Comparison of ENCODE assay signal across 12 mouse cellular contexts in genomic region chr15:101336474-101337174, GRCm38 (mm10). TPM values are rescaled to one million over a fixed set of nuclear protein-coding genes. Genes with fewer than 3 reads are reported as not detected.
DNase-seq lines count a peak whose midpoint lies in the region; ATAC-seq and TF ChIP-seq lines count a peak whose summit lies in the region.
"Had no signal": no experiment of that assay in that cellular context is flagged by ENCODE, and none has a peak within 500 bp of the region (broad histone marks: within the 10 kb centered on the region; RNA-seq: fewer than 3 reads in every experiment).

No protein-coding gene starts in this region.

- TF ChIP-seq EP300 in heart, postnatal 0 days (IDR thresholded peaks at IDR 0.05; ENCODE audit: low read depth), result no peak

- H3K9me3 ChIP-seq in heart, postnatal 0 days (replicated peaks; ENCODE audit: control insufficient read depth, low read length), result no peaks in the 10 kb centered on the region
- no peaks in the 10 kb centered on the region for H3K9me3 ChIP-seq in liver, embryonic 16.5 days (replicated peaks; ENCODE audit: control insufficient read depth, low read length)

- peak overlapping the region; percentile 48 for H3K27ac ChIP-seq in heart, postnatal 0 days (ENCODE audit: low read depth)
- H3K27ac ChIP-seq in liver, embryonic 16.5 days (ENCODE audit: low read length), result no peak overlapping the region
- H3K27ac ChIP-seq in thymus, adult 2 months (ENCODE audit: control insufficient read depth, insufficient read depth, low read length), result no peak overlapping the region

- peak; percentile 28 for ATAC-seq in heart, postnatal 0 days (ENCODE audit: insufficient read depth, low read depth)
- ATAC-seq in liver, embryonic 16.5 days (ENCODE audit: low read depth), result peak; percentile 47
- ATAC-seq: hindbrain, embryonic 16.5 days; Patski had no signal

- DNase-seq in kidney, adult 18-20 months, result peak; percentile 43
- no peak for DNase-seq in kidney, postnatal 4 days
- no peak for DNase-seq in heart, postnatal 0 days (ENCODE audit: low spot score)
- DNase-seq in urinary bladder, postnatal 36 days (ENCODE audit: low spot score in 2 of 2), result peak; percentile 80 to 84
- no peak for DNase-seq in thymus, postnatal 0 days (ENCODE audit: low spot score)
- DNase-seq in thymus, adult 2 months, result no peak
- DNase-seq in testis, postnatal 10 days (ENCODE audit: low spot score), result no peak
- DNase-seq: embryo, embryonic 11 days; thymus, adult 18-20 months had no signal

- WGBS in heart, postnatal 0 days, result 39% methylated on average over 24 of the region's 24 CpGs
- 9% methylated on average over 24 of the region's 24 CpGs for WGBS in liver, embryonic 16.5 days (ENCODE audit: insufficient replicate concordance)
- WGBS in thymus, adult 2 months, result 11% methylated on average over 24 of the region's 24 CpGs

- no peak for TF ChIP-seq POLR2A in thymus, adult 2 months (IDR thresholded peaks at IDR 0.05; ENCODE audit: control insufficient read depth, extremely low read depth, insufficient read depth, low read length, poor library complexity)

- no peak overlapping the region for H3K9ac ChIP-seq in heart, postnatal 0 days (replicated peaks; ENCODE audit: low read depth, low read length)
- H3K9ac ChIP-seq in liver, embryonic 16.5 days (ENCODE audit: low read depth, low read length), result no peak overlapping the region

- no peak overlapping the region for H3K4me3 ChIP-seq in heart, postnatal 0 days (ENCODE audit: low read depth, low read length)
- H3K4me3 ChIP-seq in liver, embryonic 16.5 days (ENCODE audit: low read depth, low read length), result no peak overlapping the region
- no peak overlapping the region for H3K4me3 ChIP-seq in thymus, adult 2 months (ENCODE audit: control insufficient read depth, insufficient read depth, low read length)

- TF ChIP-seq CTCF in heart, postnatal 0 days (IDR thresholded peaks at IDR 0.05; ENCODE audit: low read depth), result no peak
- TF ChIP-seq CTCF in thymus, adult 2 months (IDR thresholded peaks at IDR 0.05; ENCODE audit: borderline replicate concordance, control insufficient read depth, extremely low read depth, insufficient read depth, low read length, poor library complexity), result no peak

- no peaks in the 10 kb centered on the region for H3K36me3 ChIP-seq in heart, postnatal 0 days (replicated peaks; ENCODE audit: control insufficient read depth, insufficient read depth, low read length)
- H3K36me3 ChIP-seq in liver, embryonic 16.5 days (ENCODE audit: control insufficient read depth, insufficient read depth), result no peaks in the 10 kb centered on the region
- H3K36me3 ChIP-seq in thymus, adult 2 months (ENCODE audit: control insufficient read depth, insufficient read depth, low read length), result no peaks in the 10 kb centered on the region

- peak overlapping the region; percentile 24; the same call in 1 of the 2 replicates for H3K4me2 ChIP-seq in heart, postnatal 0 days (ENCODE audit: low read depth, low read length)
- peak overlapping the region; percentile 38; the same call in 1 of the 2 replicates for H3K4me2 ChIP-seq in liver, embryonic 16.5 days (ENCODE audit: low read depth, low read length)

- H3K27me3 ChIP-seq in heart, postnatal 0 days (ENCODE audit: control insufficient read depth, insufficient read depth, low read length), result no peaks in the 10 kb centered on the region
- H3K27me3 ChIP-seq in liver, embryonic 16.5 days (ENCODE audit: control insufficient read depth, insufficient read depth, low read depth, low read length), result no peaks in the 10 kb centered on the region
- no peaks in the 10 kb centered on the region for H3K27me3 ChIP-seq in thymus, adult 2 months (ENCODE audit: control insufficient read depth, insufficient read depth, low read length)
- H3K27me3 ChIP-seq: Patski had no signal

- H3K4me1 ChIP-seq in heart, postnatal 0 days (ENCODE audit: control insufficient read depth, insufficient read depth), result no peaks in the 10 kb centered on the region
- H3K4me1 ChIP-seq in liver, embryonic 16.5 days (ENCODE audit: control insufficient read depth, low read depth, low read length), result peaks cover 3% of the 10 kb centered on the region
- no peaks in the 10 kb centered on the region for H3K4me1 ChIP-seq in thymus, adult 2 months (replicated peaks; ENCODE audit: control insufficient read depth, insufficient read depth, low read length)

RNA-seq across cellular contexts. Expression of gene Krt80, which starts 33.3 kb away (rescaled TPM):
- 5.9 and 12.0 TPM in 2 replicates for total RNA-seq in heart, postnatal 0 days (2014; rRNA removed; ENCODE audit: low replicate concordance)
- 1.8 and 2.2 TPM in 2 replicates for polyA plus RNA-seq in heart, postnatal 0 days (2015; fragmentation: Nextera tagmentation; extraction: Ambion mirVana)
- polyA plus RNA-seq in liver, embryonic 16.5 days (2015; fragmentation: Nextera tagmentation; extraction: Ambion mirVana), result 0.32 and 0.52 TPM in 2 replicates
- 0.65 and 0.72 TPM in 2 replicates for polyA plus RNA-seq in thymus, postnatal 0 days (2015; fragmentation: Nextera tagmentation; extraction: Ambion mirVana)
- polyA plus RNA-seq in thymus, adult 2 months (2012; rRNA removed), result 3.1 and 3.8 TPM in 2 replicates

RNA-seq across cellular contexts. Expression of gene 6030408B16Rik, which starts 43.6 kb away (rescaled TPM):
- 6.5 and 8.4 TPM in 2 replicates for total RNA-seq in heart, postnatal 0 days (2014; rRNA removed; ENCODE audit: low replicate concordance)
- polyA plus RNA-seq in heart, postnatal 0 days (2015; fragmentation: Nextera tagmentation; extraction: Ambion mirVana), result 6.4 and 8.1 TPM in 2 replicates
- polyA plus RNA-seq in liver, embryonic 16.5 days (2015; fragmentation: Nextera tagmentation; extraction: Ambion mirVana), result 0.72 and 0.81 TPM in 2 replicates
- 0.22 and 0.40 TPM in 2 replicates for polyA plus RNA-seq in thymus, postnatal 0 days (2015; fragmentation: Nextera tagmentation; extraction: Ambion mirVana)
- 0.55 and 0.88 TPM in 2 replicates for polyA plus RNA-seq in thymus, adult 2 months (2012; rRNA removed)
- polyA plus RNA-seq: Patski had no signal

RNA-seq across cellular contexts. Expression of gene Atg101, which starts 52.6 kb away (rescaled TPM):
- total RNA-seq in heart, postnatal 0 days (2014; rRNA removed; ENCODE audit: low replicate concordance), result 43.7 and 61.6 TPM in 2 replicates
- polyA plus RNA-seq in heart, postnatal 0 days (2015; fragmentation: Nextera tagmentation; extraction: Ambion mirVana), result 48.6 and 53.4 TPM in 2 replicates
- polyA plus RNA-seq in liver, embryonic 16.5 days (2015; fragmentation: Nextera tagmentation; extraction: Ambion mirVana), result 25.0 and 26.1 TPM in 2 replicates
- polyA plus RNA-seq in thymus, postnatal 0 days (2015; fragmentation: Nextera tagmentation; extraction: Ambion mirVana), result 95.1 and 103 TPM in 2 replicates
- polyA plus RNA-seq in thymus, adult 2 months (2012; rRNA removed), result 68.5 and 75.2 TPM in 2 replicates

Comparison
In these comparisons a context has a peak if more than half of its experiments do, and no peak if none do; other contexts are left out.
1. DNase-seq: peak in kidney, adult 18-20 months (single experiment) and urinary bladder, postnatal 36 days (2 of 2); none in kidney, postnatal 4 days (0 of 2), heart, postnatal 0 days (single experiment), thymus, postnatal 0 days (single experiment), thymus, adult 2 months (single experiment) and testis, postnatal 10 days (single experiment).